Mouse (Mus musculus) megakaryocyte, embryonic 14.5 days (primary cell): ENCODE measurements around the gene Zbtb20.

Source experiments
- FLI1 ChIP-seq: IDR thresholded peaks from 2 replicates; pipeline ENCODE4 v1.6.1; 2012; ENCODE audit warnings: low read length, inconsistent platforms, mixed read lengths
- GATA1 ChIP-seq: IDR thresholded peaks from 3 replicates; pipeline ENCODE4 v1.6.1; 2012; ENCODE audit warnings: mixed read lengths, low read length, inconsistent platforms, borderline replicate concordance

GRCm38 (mm10) chr16:43026351-43026750 lies 150.7 kb downstream of the Zbtb20 start:
- TF ChIP-seq GATA1 (no peak), FLI1 (no peak)
